Mouse (Mus musculus) myocyte (in vitro differentiated cells): ENCODE data around the gene C87436.
A peak's percentile ranks its signal among the peaks of the same experiment; 100 is the strongest.

Experiments used
- CEBPB ChIP-seq: IDR thresholded peaks from 2 replicates; pipeline ENCODE4 v1.6.1; 2011; ENCODE audit warnings: mild to moderate bottlenecking, moderate library complexity; ENCODE audit not compliant: poor library complexity, insufficient read depth, severe bottlenecking
- MYOG ChIP-seq, 3 experiments: IDR thresholded peaks; one replicate each; pipeline ENCODE4 v1.6.1; 2011; ENCODE audit warnings: control low read depth in 2 of 3, low read depth in 2 of 3, mild to moderate bottlenecking in 2 of 3; ENCODE audit not compliant: insufficient read length in 2 of 3, control insufficient read depth in 1 of 3, insufficient read depth in 1 of 3
- POLR2A ChIP-seq: IDR thresholded peaks from one replicate; pipeline ENCODE4 v1.6.1; 2011; ENCODE audit warnings: low read depth, mild to moderate bottlenecking, control low read depth, moderate library complexity; ENCODE audit not compliant: insufficient read length

DNA sequence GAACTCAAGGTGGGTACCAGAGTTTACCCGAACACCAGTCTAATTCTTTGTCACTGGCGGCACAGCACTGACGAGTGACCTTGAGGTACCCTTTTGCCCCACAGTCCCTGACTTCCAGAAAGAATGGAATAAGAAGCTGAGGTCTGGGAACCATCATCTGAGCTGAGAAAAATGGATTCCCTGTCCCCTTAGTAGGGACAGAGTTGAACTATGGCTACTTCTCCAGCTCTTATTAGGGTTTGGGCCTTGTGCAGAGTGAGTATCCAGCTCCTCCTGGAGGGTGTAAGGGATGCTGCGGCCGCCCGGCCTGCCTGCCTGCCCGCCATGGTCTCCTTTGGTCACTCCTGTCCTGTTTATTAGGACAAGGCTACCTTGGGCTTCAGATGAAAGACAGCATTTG lies 34.9 kb downstream of the C87436 start:
- TF ChIP-seq CEBPB (no peak), POLR2A (peak; percentile 55), MYOG (IDR thresholded peaks at IDR 0.05; ENCODE audit: control insufficient read depth in 1 of 3, insufficient read depth in 1 of 3, insufficient read length in 2 of 3, low read depth in 2 of 3) (no peak)
